Mouse (Mus musculus) liver, adult 2 months (tissue): ENCODE measurements around the gene Gm3646.

Source experiments
- CTCF ChIP-seq: fragments of 200-500 bp; IDR thresholded peaks from 2 replicates; pipeline ENCODE4 v1.5.1; 2011; ENCODE audit warnings: low read depth, low read length, control low read depth
- POLR2A ChIP-seq: fragments of 200-500 bp; IDR thresholded peaks from 2 replicates; pipeline ENCODE4 v1.6.1; 2011; ENCODE audit warnings: low read length, control low read depth; ENCODE audit not compliant: insufficient read depth; ENCODE audit errors: extremely low read depth

DNA sequence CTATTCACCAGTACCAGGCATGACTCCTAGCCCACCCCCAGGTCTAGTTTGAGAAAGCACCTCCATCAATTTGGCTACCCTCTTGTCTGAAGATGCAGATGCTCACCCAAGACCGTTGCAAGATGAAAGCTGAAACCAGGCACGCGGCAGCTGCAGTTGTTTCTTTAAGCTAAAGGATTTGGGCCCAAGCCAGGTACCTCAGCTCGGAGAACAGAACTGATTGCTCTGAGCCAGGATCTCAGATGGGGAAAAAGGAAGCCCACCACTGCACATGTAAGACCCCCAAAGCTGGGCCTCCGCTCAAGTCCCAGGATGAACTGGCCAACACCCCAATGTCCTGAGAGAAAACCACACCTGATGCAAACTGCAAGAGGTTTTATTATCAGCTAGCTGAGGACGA, 7.6 kb downstream of the Gm3646 start:
- TF ChIP-seq CTCF (no peak), POLR2A (no peak)
